Mouse (Mus musculus): ENCODE measurements around the gene Hoxc11.

Gene Hoxc11

DNA sequence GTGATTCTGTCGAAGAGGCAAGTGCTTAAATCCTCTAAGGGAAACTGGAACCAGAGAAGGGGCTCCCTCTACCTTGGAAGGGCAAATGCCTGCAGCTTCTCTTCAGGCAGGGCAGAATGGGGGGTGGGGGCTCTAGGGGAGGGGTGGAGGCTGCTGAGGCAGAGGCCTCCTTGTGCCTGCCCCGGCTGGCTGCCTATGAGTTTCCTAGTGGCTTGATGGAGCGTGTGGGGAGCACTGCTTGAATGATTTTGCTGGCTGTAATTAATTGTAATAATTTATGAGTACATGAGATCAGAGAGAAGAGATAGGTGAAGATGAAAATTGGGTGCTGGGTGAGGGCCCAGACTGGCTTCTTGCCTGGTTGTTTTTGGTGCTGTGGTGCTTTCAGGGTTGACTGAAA, 30.7 kb downstream of the Hoxc11 start:
- DNase-seq = no peak

DNA sequence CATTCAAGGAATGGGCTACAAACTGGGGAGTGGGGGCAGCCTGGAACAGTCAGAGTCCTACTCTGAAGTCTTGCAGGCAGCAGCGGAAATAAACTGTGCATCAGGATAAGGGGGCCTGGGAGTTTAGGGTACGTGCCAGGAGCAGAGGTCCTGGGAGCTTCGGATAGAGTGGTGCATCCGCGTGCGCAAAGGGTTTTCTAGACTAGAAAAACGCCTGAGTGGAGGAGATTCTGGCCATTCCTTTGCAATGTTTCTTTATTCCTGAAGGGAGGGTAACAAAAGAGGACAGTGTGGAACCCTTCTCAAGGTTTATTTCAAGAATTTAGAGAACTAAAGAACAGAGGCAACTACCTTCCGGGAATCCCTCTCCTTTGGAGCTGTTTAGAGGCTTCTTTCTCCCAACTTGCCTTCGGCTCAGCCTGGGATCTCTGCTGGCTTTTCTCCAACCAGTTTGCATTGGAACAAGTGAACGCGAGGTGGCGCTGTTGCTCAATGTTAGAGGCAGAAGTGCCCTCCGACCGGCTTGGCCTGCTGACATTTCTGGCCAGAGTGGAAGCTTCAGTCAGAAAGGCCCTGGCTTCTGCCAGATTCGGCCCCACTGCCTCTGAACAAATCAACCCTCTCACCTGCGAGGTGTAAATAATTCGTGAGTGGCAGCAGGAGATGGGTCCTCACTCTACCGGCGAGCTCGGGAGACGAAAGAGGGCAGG, 33.1 kb downstream of the Hoxc11 start:
- DNase-seq = peak; percentile 97

DNA sequence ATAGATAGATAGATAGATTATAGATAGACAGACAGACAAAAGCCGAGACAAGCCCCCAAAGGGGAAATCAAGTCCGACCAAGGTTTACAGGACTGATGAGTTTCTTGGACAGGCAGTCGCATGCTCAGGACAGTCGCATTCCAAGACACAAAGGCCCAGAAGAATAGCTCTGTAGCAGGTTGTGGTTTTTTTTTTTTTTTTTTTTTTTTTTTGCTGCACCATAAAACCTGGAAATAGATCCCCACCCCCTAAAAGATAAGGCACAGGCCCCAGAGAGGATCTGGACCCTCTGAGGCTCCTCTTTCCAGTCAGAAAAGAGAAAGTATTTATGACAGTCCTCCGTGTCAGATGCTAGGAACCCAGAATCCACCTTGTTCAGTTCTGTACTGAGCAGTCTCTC, 33.9 kb downstream of the Hoxc11 start:
- DNase-seq = no peak

DNA sequence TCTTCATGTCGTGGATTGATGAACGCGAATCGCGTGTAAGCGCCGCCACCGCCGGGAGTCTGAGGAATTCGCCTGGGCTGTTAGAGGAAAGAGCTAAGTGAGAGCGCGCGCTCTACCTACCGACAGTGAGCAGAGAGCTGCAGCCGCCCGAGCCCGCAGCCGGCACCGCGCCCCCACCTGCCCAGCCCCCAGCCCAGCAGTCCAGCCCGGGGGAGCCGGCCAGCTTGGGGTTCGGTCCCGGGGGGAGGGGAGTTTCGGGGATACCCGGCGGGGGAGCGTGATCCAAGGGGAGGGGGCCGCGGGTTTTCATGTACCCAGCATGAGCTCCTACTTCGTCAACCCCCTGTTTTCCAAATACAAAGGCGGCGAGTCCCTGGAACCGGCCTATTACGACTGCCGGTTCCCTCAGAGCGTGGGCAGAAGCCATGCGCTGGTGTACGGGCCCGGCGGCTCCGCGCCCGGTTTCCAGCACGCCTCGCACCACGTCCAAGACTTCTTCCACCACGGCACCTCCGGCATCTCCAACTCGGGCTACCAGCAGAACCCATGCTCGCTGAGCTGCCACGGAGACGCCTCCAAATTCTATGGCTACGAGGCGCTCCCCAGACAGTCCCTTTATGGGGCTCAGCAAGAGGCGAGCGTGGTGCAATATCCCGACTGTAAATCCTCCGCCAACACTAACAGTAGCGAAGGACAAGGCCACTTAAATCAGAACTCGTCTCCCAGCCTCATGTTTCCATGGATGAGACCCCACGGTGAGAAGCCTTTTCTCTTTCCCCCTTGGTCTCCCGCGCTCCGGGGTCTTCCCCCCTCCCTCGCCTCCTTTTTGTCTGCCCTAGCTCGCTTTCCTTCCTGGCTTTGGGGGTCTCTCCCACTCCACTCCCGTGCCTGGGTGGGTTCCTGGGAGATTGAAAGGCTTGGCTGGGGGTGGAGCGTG, 36.5 kb downstream of the Hoxc11 start, which contains the start of gene Hoxc8:
Gene Hoxc8 (plus strand): TSS at position 147 of the 937 bp plus-strand sequence.
- DNase-seq = peak; percentile 87

DNA sequence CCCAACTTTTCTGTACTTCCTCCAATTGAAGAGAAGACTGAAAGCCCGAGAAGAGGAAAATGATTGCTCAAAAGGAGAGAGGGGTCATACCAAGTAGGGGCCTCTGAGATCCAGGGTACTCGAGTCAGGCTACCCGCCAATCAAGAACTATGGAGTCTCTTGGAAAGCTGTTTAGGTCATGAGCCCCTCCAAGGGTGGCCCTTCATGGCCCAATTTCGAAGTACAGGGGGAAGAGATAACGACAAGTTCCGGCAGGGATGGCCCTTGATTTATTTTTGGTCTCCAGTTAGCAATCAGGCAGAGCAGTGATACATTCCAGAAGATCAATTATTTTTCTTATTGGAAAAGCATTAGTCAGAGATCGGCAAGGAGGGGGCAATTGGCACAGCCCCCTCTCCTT, 37.6 kb downstream of the Hoxc11 start:
- DNase-seq = no peak

DNA sequence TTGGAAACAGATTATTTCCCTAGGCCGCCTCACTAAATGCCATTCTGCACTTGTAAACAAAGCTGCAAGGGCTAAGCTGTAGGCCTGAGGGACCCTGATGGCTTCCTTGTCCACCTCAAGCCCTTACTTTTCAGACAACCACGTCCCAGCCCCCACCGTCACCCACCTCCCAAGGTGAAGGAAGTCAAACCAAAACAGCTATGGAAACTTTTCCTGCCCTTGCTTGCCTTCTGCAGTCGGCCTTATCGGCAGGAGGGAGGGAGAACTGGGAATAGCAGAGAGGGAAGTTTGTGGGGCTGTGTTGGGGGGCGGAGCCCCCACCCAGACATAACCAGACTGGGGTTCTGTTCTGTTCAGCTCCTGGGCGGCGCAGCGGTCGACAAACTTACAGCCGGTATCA, 38.0 kb downstream of the Hoxc11 start:
- DNase-seq = peak; percentile 88

DNA sequence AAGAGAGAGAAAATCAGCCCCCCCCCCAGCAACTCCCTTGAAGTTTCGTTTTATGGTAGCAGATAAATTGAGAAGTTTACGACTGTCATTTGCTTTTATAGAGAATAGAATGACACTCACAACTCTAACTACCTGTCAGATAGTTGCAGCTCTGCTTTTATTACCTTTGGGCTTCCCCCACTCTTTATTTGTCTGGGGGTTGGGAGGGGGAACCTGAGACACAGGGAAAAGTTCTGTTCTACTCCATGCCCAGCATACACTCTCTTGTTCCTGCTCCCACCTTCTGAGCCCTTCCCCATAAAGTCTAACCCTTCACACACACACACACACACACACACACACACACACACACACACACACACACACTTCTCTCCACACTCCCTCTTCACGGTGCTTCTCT, 38.6 kb downstream of the Hoxc11 start:
- DNase-seq = no peak

DNA sequence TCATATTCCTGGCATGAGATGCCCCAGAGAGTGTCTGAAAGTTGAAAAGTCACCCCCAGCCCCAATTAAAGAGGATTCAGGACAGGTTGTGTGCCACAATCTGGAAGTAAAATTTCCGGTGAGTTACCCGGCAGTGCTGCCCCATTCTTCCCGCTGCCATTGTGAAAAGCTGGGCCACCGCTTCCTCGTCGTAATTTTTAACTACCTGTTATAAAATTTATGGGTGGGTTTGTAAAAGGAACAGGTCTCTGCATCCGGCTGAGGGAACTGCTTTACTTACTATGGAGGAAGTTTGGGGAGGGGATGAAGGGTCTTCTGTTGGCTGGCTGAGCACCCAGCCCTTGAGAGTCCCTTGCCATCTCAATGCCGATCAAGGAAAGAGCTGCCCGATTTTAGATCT, 42.3 kb downstream of the Hoxc11 start:
- no peak for DNase-seq

DNA sequence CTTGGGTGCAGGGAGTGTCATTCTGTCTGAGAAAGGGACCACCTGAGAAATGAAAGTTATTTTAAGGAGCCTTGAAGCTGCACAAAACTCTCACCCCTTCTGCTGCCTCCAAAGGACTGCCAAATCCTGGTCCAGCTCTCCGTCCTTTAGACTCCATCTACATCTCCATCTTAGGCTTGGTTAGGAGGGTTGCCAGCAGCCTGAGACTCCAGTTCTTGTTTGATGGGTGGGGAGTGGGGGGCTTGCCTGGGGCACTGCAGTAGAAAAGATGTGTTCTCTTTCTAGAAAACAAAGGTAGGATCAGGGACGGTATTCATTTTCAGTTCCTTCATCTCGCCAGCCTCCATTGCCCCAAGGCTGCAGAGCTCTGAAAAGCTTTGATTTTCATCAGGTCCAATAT, 43.2 kb downstream of the Hoxc11 start:
- DNase-seq = no peak

DNA sequence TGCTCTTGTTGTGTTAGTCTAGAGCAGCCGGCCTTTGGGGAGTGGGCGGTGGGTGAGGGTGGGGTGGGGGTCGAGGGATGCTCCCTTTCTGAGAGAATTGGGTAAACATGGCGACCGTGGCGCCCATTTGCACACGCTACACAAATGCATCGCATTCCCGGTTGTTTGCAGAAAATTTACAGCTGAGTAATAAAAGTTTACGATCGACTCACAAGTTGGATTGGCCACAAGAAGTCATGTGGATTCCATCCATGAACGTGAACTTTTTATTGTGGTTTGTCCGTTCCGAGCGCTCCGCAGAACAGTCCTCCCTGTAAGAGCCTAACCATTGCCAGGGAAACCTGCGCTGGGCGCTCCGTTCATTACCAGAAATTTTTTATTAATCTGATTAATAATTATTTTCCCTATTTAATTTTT, 43.7 kb downstream of the Hoxc11 start, which contains the start of gene Hoxc6:
Gene Hoxc6 (plus strand): TSS at position 319 of the 417 bp plus-strand sequence.
- DNase-seq = no peak

DNA sequence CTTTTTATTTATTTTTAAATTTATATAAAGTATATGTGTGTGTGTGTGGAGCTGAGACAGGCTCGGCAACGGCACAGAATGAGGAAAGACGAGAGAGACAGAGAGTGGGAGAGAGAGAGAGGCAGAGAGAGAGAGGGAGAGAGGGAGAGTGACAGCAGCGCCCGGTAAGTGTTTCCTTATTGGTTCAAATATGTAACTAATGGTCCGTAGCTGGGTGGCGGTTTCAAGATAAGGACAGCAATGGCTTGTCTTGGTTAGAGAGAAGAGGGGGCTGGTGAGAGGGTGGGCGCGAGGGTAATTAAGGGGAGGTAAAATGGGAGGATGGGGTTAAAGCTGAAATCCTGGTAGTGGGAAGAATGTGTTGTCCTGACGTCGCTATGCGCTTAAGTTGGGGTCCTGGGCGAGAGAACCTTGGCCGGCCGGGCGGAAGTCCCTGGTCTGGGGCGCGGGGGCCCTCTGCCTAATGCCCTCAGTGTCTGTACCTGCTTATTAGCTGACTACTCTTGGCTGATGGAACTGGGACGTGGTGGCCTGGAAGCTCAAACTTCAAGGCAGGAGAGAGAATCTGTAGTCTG, 44.5 kb downstream of the Hoxc11 start:
- no peak for DNase-seq

DNA sequence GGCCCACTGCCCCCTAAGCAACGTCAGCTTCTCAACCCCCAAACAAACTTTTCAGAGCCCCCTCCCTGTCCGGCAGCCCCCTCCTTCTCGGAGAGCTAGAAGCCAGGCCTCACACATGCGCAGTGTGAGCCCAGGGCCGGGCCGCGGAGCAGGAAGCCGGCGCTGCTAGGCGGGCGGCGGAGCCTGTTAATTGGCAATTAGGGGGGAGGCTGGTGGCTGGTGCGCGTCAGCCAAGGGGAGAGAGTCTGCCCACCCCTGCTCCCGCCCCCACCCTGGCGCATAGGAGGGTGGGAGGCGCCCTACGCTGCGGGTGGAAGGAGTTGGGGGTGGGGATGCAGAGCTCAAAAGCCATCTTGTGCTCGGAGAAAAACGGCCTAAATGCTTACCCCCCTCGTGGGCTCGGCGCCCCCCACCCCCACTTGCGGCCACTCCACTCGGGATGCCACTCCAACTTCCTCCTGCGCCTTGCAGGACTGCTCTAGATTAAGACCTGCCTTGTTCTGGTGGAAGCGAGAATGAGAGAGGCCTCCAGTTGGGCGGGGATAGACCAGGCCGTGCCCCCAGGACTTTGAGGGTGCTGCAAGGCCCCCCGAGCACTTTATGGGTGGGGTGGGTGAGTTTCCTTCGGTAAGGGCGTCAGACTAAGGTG, 45.1 kb downstream of the Hoxc11 start:
- DNase-seq = peak; percentile 98

DNA sequence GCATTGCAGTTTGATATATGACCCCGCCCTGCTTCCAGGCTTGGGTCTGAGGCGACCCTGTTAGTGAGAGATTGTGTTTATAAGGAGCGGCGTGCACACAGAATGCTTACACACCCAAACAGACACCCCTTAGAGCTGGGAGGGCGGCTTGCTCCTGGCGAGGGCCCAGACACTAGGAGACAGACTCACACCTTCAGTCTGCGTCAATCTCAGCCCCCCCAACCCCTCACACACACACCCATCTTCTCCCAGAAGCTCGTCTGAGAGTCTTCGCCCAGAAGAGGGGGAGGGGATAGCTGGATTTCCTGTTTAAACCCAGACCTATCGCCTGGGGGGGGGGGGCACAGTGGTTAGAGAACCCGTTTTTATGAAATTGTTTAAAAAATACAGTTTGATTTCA, 45.7 kb downstream of the Hoxc11 start:
- DNase-seq = peak; percentile 87

DNA sequence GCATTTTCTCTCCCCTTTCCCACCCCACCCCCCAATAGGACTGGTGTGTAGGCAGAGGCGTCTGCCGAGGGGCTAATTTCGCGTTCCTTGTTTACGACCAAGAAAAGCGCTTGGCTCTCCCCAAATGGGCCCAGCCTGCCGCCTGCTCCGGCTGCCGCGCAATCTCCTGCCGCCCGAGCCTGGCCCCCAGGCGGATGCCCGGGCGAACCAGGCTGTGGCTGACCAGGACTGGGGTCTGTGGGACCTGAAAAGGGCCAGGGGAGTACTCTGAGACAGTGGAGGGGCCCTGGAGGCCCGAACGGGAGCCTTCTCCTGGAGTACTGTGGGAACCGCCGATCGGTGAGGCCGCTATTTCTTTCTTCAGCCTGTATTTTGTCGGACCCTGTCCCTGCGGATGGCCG, 46.3 kb downstream of the Hoxc11 start:
- peak; percentile 92 for DNase-seq

DNA sequence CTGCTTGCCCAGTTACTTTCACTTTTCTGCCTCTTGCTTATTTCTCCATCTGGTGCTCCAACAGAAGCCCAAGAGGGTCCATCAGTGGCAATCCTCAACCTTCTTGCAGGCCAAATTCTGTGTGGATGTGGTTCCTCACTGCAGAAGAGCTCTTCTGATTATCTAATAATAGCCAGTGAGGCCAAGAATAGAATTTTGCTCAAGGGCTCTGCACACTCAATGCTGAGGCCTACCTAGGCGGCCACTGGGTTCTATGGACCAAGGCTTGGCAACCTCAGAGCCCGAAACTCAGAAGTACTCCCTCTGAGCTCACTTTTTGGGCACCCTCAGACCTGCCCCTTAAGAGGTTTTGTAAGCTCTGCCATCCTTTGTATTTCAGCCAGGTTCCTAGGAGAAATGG, 47.1 kb downstream of the Hoxc11 start:
- DNase-seq = peak; percentile 65

DNA sequence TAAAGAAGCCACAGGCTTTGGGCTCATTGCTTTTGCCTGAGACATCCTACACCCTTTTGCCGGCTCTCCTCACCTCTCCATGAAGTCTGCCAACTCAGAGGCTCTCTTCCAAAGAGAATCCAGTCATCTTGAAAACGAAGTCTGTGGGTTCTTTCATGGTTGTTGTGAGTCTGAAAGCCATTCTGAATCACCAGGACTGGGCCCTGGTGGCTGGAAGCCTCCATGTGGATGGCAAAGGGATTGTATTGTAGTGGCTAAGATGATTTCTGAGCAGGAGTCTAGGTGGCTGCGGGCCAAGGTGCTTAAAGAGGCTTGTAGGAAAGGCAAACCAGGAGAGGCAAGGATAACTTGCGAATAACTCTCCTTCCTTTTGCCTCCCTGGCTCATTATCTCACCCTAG, 47.9 kb downstream of the Hoxc11 start:
- DNase-seq = no peak

DNA sequence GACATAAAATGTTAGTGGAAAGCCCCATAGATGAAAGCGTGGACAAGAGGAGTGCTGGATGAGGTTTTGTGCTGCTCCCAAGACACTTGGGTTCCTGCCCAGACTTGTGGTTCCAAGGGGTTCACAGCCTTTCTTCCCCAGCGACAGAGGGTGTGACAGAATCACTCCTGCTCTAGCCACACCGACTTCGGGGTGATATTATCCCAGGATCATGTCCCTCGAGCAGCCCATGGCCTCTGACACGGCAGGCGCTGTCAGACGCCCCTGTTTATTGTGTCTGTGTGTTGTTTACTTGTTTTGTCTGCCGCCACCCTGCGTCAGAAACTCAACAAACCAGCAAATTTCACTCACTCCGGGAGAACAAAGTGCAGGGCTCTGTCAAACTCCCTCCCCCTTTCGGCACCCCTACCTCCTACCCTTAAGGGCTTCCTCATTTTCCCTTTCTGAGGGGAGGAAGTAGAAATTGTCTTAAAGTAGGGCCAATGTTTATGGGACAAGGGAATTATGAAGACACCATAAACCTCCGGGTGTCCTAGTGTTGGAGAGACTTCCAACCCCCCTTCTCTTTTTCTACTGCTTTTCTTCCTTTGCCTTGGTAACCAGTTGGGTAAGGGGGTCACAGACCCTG, 48.7 kb downstream of the Hoxc11 start:
- peak; percentile 80 for DNase-seq

DNA sequence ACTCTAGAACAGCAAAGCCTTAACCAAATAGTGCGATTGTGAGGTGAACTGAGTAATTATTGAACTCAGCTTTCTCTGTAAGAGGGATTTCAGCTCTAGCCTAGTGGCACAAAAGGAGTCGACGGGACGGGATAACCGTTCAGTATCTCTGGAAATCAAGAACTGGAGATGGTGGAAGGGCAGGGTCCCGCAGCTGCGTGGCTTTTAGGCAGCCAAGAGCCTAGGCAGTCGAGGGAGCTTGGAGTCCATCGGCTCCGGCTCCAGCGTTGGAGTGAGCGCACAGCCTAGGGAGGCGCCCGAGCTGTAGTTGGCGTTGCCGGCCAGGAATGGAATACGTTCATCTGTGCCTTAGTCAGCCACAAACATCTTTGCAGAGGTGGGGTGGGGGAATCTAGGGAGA, 51.1 kb downstream of the Hoxc11 start:
- peak; percentile 60 for DNase-seq

DNA sequence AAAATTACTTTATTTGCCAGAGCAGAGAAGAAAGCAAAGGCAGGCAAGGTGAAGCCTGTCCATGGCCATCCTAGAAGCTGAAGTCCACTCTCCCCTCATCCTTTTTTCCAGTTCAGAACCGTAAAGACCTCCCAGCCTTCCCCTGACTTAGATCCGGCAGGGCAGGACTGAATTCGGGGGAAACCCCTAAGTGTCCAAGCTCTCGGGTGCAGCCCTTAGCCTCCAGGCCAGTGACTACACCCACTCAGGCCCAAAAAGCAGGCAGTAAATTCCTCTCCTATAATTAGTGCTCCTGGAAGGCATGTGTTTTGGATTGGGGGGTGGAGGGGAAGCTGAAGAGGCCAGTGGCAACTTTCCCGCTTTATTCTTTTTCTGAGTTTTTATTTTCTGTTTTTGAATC, 51.6 kb downstream of the Hoxc11 start:
- peak; percentile 74 for DNase-seq

DNA sequence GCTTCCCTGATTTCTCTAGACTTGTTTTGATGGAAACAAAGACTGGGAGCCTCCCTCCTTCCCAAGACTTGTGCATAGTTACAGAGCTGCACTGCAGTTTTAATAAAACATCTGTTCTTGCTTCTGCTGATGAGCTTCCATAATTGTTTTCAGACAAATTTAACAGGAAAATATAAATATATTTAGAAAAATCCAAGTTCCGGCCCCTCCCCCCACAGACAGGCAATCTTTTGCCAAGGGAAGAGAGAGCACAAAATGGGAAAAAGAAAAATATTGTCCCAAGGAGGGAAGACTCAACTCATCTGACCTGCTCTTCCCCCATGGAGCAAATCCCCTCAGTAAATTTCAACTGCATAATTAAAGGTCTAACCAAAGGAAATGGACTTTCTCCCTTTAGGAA, 52.1 kb downstream of the Hoxc11 start:
- DNase-seq = no peak
